Mouse (Mus musculus) ovary, postnatal 36 days (tissue): ENCODE results near the gene Ap1m2.
"Not testable (repeated sequence)": the region's sequence is repeated elsewhere in the genome, so short reads cannot be mapped to it uniquely, and the experiment has no call there.

Source experiments
- DNase-seq: peaks from one replicate; pipeline ENCODE4 v3.0.0; 2022; ENCODE audit warnings: low spot score, mixed read lengths

Gene Ap1m2

DNA sequence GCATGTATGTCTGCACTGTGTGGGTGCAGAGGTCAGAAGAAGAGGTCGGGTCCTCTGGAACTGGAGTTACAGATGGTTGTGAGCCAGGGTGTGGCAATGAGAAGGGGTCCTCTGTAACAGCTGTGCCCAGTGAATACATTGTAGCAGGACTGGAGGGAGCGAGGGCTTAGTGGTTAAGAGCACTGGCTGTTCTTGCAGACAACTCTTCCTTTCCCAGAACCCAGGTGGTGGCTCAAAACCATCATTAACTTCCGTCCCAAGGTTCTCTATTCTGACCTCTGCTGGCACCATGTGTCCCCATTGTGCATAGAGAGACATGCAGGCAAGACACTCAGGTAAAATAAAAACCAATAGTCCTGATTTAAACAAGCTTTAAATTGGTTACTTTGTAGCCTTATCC, 15.4 kb upstream of the Ap1m2 start:
- DNase-seq = no peak

DNA sequence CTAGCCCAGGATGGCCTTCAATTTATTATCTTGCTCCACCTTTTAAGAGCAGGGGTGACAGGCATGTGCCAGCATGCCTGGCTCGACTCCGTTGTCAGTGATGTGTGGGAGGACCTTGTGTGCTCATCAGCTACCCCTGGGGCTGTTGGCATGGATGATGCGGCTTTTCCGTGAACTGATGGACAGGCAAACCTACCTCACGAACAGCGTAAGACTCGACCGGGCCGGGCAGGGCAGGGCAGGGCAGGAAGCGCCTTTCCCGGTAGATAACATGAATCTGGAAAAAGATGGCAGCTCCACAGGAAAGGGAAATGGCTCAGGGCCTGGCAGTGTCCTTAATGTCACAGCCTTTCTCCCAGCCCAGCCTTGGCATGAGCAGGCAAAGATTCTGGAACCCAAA, 12.1 kb upstream of the Ap1m2 start:
- no peak for DNase-seq

DNA sequence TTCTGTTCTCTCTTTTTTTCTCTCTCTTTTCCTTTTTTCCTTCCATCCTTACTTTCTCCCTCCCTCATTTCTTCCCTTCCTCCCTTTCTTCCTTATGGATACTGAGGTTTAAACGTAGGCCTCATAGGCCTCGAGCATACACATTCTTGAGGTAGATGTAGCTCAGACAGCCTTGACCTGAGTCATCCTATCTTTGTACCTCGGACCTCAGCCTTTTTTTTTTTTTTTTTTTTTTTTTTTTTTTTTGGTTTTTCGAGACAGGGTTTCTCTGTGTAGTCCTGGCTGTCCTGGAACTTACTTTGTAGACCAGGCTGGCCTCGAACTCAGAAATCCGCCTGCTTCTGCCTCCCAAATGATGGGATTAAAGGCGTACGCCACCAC, 10.8 kb upstream of the Ap1m2 start:
- DNase-seq = not testable (repeated sequence)

DNA sequence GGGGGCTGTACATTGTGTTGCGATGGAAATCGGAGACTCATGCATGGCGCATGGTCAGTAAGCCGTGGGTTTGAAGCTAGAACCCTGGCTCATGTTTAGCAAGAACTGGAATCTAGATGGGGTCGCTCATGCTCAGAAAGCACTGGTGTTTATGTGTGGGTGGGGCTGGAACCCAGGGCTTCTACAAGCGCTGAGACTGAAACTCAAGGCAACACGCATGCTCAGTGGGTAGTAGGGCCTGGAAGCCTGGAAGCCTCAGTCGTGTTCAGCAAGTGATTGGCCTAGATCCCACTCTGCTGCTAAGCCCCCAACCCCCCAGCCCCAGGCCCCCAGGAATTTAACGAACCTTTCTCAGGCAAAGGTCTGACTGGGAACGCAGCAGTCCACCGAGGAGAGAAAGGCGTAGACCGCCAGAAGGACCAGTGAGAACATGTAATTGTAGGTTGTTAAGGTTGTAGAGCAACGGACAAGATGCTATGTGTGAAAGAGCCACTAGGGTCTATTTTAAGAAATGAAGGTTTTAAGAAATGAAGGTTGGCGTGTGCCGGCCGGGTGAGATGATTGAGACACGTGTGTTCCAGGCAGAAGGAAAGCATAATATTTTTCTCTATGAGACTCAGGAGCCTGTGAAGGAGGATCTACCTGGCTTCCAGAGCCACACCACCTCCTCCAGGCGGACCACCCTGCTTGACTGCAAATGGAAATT, 10.2 kb upstream of the Ap1m2 start:
- no peak for DNase-seq

DNA sequence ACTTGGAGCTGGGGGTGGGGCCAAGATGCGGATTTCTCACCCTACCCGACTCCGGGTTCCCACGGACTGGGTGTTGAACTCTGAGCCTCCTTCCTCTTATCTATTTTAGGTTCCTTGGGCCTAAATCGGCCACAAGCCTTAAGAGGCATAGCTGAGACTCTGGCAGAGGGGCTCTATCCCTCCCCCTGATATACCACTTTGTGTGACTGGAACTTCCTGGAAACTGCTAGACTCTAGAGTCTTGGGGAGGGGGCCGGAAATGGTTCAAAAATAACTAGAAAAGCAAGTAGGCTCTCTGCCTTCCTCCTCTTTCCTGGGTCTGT, 9.3 kb upstream of the Ap1m2 start:
- DNase-seq = peak; percentile 20

DNA sequence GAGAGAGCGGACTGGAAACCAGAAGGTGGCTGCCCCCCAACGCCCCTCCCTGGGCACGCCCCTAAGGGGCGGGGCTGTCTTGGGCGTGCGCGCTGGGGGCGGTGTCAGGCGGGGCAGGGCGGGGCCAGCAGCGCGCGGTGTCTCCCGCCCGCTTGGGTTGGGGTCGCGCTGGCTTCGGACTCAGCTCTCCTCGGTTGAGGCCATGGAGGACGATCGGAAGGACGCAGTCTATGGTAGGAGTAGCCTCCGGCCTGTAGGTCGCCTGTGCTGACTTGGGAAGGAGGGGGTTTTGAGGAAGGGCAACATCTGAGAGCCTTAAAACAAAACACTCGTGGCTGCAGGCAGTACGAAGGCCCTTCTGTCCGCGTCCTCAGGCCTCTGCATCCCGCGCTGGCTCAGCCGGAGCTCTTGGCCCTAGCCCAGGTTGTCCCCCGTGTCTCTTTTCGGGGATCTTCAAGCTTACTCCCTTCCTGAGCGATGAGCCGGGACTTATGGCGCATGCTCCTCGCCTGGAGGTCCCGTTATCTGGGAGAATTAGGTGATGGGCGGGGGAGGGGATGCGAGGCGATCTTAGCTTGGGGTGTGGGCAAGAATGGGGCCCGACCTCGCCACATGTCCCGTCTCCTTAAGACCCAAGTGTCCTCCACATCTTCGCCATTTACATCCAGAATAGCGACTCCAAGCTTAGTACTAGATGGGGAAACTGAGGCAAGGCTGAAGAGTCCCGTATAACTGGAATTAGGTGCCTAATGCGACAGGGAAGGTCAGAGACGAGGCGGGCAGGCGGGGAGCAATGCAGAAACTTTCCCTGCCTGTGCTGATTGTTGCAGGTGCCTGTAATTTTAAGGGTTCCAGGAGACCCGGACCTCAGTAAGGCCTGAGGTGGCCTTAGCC, 8.7 kb upstream of the Ap1m2 start, which contains the start of gene Slc44a2:
Gene Slc44a2, plus strand, starts transcription at position 80 of the 894 bp plus-strand sequence.
- DNase-seq = peak; percentile 89

DNA sequence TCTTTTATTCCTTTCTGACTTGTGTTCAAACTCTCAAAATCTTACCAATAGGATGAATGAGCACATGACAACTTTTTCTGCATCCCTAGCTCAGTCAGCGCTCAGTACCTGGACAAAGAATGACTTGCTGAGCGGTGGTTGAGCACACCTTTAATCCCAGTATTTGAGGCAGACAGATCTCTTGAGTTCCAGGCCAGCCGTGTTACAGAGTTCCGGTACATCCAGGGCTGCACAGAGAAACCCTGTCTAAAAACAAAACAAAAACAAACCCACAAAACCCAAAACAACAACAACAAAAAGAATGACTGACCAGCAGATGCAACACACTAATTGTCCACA, 8.1 kb upstream of the Ap1m2 start:
- no peak for DNase-seq

DNA sequence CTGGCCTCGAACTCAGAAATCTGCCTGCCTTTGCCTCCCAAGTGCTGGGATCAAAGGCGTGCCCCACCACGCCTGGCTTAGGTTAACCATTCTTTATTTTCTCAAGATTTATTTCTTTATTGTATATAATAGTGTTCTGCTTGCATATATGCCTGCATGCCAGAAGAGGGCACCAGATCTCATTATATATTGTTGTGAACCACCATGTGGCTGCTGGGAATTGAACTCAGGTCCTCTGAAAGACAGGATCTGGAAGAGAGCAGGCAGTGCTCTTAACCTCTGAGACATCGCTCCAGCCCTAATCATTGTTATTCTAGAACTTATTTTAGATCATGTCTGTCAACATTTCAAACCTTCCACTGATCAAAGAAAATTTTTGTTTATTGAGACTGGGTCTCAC, 7.4 kb upstream of the Ap1m2 start:
- DNase-seq = no peak

DNA sequence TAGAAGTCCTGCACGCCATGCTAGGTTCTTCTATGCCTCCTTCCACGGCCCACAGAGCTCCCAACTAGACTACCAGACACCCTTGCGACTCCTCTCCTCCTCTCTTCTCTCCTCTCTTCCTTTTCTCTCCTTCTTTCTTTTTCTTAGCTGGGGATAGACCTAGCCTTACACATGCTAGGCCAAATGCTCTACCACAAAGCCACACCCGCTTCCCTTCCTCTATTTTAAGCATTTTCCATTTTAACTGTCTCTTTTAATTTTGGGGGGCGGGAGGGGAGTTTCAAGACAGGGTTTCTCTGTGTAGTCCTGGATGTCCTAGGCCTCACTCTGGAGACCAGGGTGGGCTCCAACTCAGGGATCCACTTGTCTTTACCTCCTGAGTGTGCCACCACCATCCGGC, 6.7 kb upstream of the Ap1m2 start:
- no peak for DNase-seq

DNA sequence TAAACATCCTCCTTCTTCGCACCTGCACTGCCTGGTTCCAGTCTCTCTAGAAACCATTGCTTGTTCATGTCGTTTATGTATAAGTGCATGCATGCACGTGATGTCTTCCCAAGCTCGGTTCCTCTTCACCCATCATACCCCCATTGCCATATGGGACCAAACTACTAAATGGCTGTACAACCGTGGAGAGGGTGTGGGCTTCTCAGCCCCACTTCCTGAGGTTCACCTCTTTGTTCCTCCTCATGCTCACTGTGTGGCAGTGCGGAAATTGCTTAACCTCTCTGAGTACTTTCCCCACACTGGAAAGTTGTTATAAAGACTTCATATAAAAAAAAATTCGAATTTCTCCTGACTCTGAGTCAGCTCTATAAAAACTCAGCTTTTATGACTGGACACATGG, 4.6 kb upstream of the Ap1m2 start:
- DNase-seq = no peak

DNA sequence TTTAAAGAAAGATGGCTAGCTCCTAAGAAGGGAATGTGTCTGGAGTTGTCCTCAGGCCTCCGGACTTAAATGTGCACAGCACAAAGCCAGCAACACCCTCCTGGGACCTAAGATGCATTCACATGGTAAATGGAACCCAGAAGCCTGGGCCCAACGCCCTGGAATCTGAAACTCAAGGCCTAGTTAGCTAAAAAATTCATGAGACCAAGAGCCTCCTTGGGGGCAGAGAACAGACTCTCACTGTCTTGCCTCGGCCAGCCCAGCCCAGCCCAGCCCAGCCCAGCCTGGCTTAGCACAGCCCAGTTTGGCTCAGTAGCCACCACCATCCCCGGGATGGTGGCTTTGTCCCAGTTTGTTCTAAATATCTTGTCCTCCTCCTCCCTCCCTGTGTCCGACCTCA, 3.3 kb upstream of the Ap1m2 start:
- DNase-seq = no peak

DNA sequence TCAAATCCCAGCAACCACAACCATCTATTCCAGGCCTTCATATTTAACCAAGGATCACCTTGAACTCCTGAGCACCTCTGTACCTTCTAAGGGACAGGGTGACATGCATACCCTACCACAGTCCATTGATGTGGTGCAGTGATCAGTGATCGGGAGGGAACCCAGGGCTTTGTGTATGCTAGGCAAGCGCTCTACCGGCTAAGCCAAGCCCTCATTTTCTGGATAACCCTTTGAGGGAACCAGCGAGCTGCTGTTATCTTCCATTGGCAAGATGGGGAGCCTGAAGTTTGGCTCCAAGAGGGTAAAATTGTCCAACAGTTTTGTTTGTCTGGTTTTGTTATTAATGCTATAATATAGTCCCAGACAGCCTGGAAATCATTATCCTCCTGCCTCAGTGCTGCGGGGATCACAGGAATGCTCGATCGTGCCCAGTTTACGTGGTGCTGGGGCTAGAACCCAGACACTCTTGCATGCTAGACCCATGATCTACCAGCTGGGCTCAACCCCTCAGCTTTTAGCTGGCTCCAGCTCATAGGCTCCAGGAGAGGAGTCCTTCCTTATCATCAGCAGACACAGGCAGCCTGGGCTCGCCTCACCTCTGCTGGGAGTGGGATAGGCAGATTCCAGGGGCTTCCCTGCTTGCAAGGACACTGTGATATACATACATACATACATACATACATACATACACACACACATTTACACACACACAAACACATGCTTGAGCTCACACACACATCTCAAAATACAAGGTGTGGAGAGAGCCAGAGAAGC, 2.4 kb upstream of the Ap1m2 start:
- DNase-seq = no peak

DNA sequence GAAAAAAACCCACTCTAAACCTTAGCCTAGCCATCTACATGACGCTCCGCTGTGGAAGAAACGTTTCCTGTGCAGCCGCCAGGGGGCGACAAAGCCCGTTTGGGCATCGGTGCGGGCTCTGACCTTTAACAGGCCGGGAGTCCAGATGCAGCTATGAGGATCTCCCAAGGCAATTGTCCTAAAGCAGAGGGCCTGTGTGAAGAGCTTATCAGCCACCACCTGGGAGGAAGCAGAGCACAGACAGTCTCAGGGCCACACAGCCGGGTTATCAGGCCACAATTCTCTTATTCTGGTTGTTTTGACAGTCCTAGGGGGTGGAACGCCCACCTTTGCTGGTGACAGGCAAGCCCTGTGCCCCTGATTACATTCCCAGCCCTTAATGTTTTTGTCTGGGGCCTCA, 1.3 kb upstream of the Ap1m2 start:
- DNase-seq = peak; percentile 91

DNA sequence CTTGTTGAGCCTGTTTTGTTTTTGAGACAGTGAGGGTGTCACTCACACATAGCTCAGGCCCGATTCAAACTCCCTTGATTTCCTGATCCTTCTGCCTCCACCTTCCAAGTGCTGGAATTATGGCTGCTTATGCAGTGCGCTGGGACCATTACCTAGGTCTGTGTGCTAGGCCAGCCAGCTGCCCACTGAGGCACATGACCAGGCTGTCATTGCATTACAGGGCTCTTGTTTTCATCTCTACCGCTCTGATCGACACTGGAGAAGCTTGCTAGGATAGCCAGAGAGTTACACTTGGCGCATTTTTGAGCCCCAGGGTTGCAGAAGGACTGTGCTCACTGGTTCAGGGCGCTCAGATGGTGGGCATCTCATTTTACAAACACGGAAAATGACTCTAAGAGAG, 442 bp downstream of the Ap1m2 start:
- DNase-seq = no peak

DNA sequence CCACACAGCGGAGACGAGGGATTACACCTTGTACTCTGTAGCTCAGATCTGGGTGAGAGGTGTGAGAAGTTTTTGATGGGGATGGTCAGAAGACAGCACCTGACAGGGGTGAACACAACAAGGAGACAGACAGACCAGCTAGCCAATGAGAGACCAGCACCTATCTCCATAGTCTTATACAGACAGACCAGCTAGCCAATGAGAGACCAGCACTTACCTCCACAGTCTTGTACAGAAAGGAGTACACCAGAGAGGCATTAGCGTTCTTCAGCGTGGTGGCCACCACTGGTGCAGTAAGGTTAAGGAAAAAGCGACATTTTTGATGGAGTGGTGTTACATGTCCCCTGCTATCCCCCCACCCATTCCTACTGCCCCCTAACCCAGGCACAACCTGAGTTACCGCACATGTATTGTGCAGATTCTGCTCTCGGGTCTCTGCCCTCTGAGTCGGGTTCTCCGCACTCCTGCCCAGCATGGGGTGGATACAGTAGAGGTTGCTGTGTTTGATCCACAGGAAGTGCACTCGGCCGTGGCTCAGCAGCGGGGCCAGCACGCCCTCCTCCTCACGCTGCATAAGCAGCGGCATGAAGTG, 2.9 kb downstream of the Ap1m2 start:
- no peak for DNase-seq

DNA sequence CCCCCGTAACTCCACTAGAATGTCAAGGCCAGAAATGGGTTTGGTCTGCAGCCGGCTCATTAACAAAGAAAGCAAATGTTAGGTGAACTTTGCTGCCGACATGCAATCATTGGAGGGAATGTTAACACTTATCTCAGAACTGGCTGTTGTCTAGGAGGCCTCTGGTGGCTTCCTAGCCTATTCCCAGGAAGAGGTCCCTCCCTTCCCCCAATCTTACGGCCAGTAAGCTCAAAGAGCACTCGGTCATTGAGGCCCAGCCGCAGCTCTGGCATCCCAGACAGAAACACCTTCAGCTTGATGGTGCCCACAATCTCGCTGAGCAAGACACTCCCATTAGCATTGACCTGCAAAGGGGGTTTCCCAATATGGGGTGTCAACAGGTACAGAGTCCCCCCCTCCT, 7.1 kb downstream of the Ap1m2 start:
- no peak for DNase-seq

DNA sequence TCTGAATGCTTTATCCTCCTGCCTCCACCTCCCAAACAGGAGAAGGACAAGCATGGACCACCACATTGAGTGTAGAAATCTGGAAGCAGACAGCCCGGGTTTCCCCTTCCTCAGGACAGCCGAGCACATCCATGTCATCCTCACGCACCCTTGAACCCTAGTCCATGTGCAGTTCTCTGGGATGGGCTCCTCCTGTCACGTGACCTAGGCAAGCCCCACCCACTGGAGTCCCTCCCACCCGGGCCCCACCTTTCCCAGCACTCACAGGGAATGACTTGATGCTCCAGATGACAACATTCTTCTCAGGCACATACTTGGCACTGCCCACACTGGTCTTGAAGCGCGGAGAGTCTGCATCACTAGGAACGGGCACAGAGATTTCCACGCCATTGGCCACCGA, 13.1 kb downstream of the Ap1m2 start:
- no peak for DNase-seq

DNA sequence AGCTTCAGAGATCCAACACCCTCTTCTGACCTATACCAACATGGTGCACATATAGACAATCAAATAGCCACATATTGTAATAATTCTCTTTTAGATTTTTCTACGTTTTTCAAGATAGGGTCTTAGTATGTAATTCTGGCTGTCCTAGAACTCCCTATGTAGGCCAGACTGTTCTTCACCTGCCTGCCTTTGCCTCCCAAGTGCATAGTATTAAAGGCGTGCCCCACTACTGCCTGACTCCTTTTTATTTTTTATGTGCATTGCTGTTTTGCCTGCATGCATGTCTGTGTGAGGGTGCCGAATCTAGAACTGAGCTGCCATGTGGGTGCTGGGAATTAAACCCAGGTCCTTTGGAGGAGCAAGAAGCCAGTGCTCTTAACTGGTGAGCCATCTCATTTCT, 19.9 kb downstream of the Ap1m2 start:
- DNase-seq = no peak

DNA sequence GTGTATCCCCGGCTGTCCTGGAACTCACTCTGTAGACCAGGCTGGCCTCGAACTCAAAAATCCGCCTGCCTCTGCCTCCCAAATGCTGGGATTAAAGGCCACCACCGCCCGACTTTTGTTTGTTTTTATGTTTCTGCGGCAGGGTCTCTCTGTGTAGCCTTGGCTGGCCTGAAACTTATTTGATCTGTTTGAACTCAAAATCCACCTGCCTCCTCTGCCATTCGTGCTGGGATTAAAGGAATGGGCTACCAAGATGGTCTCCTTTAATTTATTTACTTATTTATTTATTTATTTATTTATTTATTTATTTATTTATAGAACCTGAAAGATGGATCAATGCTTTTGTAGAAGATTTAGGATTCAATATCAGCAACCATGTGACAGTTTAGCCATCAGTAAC, 20.3 kb downstream of the Ap1m2 start:
- DNase-seq = not testable (repeated sequence)

DNA sequence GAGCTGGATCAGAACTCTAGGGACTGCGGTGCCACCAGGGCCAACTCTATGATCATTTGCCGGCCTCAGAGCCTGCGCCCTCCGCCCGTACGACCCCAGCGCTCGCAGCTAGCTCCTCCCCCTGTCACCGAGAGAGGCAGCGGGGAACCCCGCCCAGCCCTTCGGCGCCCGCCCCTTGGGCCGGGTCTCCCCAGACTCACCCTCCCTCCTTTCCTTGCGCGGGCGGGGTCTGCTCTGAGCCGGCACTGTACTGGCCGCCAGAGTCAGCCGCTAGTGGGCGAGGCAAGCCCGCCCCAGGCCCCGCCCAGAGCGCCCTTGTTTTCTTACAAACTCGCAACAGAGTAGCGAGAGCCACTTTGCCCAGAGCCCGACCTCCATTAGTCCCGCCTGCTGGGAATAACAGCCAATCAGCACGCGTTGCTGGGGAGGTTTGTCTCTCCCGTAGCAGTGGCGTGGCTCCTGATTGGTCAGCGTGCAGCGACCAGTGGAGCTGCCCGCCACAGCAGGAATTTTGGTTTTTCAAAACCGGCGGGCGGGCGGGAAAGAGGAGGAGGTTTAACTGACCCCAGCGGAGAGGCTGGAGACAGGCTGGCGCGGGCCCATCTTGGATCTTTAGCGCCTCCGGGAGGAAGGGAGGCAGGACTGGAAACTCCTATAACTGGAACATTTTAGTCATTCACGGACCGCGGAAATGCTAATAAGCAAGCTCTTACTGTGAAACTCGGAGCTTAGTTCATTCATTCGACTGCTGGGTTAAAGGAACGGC, 20.9 kb downstream of the Ap1m2 start, which contains the start of gene Cdkn2d:
Gene Cdkn2d, minus strand, starts transcription at position 386 of the 766 bp plus-strand sequence.
- peak; percentile 100 for DNase-seq

DNA sequence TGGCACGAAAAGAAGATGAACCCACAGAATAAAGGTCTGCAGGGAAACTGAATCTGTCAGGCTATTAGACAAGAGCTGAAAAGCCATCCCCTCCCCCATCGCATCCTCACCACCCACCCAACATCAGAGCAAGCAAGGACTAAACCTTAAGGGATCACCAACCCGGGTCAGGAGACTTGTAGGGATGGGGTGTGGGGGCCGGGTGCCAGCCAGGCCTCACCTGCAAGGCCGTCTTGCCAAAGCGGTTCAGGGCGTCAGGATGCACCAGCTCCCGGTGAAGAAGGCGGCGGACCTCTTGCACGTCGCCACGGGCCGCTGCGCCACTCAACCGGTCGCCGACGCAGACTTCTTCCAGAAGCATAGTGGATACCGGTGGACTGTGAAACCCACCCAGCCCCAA, 21.5 kb downstream of the Ap1m2 start:
- no peak for DNase-seq

DNA sequence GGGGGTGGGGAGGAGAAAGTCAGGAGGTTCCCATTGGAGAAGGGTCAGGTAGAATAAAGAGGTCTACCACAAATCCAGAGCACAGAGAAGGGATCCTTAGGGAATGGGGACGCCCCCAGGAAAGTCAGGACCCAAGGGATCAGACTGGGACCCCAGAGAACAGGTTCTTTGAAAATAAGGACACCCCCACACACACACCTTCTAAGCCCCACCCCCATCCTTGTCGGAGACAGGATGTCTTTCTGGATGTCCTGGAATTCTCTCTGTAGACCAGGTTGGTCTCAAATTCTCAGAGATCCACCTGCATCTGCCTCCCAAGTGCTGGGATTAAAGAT, 22.8 kb downstream of the Ap1m2 start:
- no peak for DNase-seq
